Mouse (Mus musculus): ENCODE data around the gene Ddost.

Ddost gene

DNA sequence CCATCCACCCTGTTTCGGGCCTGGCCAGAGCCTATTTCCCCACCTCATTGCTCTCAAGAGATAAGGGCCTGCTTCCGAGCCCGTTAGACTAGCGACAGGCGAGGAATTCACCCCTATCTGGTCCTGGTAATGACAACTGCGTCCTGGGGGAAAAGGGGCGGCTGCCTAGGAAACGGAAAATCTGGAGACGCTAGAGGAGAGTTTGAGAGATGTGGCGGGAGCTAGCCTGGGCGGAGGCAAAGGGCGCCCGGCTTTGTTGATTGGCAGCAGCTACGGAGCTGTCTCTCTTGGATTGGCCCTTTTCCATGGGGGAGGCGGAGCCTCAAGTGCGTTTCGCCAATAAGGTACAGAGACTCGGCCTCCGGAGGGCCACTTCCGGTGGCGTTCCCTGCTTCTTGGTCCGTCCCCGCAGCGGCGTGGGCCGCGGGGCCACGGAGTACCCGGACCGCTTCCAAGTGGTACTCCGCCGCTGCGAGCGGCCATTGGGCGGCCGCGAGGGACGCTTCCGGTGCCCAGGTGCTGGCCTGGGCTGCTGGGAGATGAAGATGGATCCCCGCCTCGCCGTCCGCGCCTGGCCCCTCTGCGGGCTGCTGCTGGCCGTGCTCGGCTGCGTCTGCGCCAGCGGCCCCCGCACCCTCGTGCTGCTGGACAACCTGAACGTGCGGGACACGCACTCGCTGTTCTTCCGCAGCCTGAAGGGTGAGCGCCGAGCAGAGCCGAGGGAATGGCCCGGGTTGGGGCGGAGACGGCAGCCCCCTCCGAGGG, at the start of gene Ddost:
Ddost (plus strand) TSS at position 391 of the 765 bp plus-strand sequence.
- DNase-seq (ENCODE audit: low spot score) = peak; percentile 98

DNA sequence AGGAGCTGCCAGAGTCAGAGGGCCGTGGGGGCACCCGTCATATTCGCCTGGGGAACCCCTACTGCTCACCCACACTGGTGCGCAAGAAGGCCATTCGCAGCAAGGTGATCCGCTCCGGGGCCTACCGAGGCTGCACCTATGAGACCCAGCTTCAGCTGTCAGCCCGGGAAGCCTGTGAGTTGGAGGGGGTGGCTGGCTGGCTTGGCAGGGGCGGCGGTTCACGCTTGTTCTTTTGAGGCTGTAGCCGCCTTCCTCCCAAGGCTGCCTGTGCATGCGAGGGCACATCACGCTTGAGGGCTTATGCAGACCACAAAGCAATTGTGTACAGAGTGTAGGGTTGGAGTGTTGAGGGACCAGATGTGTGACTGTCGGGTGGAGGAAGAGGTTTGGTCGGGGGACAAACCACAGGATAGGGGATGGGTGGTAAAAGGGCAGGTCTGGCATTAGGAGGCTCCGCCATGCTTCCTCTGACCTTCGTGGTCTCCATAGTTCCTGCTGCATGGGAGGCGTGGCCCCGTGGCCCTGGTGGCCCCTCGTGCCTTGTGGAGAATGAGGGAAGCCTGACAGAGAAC, 47.3 kb upstream of the Ddost start:
- no peak for DNase-seq (ENCODE audit: low spot score)

DNA sequence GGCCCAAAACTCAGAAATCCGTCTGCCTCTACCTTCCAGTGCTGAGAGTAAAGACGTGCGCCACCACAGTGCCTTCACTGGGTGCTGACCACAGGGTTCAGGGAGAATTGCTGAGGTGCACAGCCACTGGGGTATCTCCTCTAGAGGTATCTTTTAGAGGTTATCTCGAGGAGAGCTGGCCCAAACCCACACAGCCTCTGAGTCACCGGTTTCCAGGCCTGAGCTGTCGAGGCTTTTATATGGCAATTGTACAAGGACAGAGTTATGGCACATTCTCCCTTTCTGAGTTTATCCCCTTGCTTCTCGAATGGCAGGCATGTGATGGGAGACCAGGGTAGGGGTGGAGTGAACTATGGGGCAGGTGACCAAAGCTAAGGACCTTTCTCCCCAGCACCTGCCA, 45.9 kb upstream of the Ddost start:
- DNase-seq (ENCODE audit: low spot score) = no peak

DNA sequence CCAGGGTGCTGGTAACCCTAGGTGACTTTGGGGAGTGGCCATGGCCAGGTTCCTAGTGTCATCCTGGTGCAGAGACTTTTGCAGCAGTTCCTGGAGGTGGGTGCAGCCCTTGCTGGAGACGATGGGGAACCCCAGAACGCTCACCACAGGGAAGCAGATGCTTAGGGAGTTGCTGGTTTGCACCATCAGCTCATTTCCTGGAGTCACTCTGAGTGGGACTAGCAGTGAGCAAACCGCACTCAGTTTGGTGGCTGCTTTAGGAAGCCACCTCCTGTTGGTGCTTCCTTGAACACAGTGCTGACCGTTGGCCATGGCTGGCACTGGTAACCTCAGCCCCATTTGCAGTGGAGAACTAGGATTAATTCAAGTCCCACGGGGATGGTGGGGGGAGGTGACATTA, 45.0 kb upstream of the Ddost start:
- DNase-seq (ENCODE audit: low spot score) = no peak

- DNase-seq (ENCODE audit: low spot score) = peak; percentile 89
Observed at GRCm38 (mm10) chr4:138261843-138262681, 42.5 kb upstream of the Ddost start.

DNA sequence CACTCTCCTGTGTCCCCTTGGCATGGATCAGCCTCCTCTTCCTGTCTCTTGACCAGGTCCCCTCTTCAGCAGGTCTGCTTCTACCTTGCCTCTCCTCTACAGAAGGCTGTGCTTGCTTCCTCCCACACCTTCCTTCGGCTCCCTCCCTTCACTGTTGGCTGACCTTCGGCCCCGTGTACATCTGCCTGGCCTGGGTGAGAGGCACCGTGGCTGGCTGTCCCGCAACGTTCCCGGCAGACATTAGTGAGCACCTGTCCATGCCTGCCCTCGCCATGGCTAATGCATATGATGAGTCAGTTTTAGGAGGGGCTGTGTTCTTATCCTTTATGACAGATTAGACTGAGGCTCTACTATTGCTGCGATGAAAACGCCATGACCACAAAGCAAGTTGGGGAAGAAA, 36.7 kb upstream of the Ddost start:
- DNase-seq (ENCODE audit: low spot score) = no peak

DNA sequence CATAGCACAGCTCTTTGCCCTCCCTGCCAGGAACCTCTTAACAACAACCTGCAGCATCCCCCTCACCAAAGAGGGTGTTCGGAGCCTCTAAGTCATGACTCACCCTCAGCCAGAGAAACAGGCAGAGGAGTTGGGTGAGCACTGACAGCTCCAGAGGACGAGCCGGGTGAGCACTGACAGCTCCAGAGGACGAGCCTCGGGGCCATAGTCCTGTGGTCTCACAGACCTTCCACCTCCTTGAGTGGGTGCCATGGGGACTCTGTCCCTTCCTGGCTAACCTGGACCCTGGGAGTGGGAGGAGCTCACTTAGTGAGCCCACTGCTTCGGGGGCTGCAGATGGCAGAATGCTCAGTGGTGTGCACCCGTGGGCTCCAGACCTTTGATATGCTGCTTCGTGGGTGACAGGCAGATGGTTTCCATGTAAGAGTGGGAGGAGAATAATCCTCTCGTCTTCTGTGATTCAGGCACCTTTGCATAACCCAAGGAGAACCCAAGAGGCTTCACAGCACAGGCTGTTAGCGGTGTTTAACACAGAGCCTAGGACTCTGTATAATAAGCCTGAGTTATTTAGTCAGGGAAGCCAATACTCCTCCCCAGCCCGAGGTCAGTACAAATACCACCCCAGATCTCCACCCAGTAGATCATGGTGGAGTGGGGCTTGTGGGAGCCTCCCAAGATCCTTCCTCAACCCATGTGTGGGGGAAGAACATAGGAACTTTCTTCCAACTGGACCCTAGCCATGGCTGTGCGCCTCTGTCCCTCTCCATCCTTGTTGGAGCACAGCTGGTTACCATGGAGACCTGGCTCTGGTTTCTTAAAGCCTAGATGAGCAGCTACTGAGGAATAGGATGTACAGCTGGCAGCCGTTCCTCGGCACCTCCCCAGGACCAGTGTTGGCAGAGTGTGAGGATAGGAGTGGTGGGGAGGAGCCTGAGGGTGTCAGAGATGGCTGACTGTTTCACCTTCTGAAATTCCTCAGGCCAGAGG, 32.2 kb upstream of the Ddost start:
- no peak for DNase-seq (ENCODE audit: low spot score)

DNA sequence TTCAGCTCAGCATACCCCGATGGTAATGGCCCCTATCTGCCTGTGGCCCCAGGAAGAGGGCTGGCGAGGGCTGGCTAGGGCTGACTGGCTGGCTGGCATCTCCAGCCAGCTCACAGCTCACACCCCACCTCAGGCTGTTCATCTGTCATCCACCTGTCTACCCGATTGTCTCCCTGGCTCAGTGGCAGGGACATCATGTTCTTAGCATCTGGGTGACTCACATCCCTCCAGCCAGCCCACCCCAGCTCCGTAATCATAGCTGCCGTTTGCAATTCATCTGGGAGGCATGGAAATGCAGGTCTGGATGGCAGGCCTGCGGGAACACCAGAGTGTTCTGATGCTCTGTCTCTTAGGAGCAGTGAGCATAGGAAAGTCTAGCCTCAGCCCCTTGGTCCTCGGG, 26.2 kb upstream of the Ddost start:
- DNase-seq (ENCODE audit: low spot score) = no peak

DNA sequence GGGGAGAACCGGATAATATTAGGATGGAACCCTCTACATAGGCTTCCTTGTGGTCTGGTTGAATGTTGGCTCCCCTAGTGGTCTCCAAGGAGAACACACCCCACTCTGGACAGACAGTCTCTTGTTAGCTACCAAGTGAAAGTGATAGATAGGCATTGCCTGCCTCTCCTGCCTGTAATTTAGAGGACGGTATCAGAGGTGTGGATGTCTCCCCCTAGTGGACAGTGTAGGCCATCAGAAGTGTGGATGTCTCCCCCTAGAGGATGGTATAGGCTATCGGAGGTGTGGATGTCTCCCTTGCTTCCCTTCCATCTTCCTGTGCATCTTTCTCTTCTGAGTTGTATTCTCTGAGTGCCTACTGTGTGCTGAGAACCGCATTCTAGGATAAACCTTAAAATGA, 21.7 kb upstream of the Ddost start:
- DNase-seq (ENCODE audit: low spot score) = peak; percentile 49

DNA sequence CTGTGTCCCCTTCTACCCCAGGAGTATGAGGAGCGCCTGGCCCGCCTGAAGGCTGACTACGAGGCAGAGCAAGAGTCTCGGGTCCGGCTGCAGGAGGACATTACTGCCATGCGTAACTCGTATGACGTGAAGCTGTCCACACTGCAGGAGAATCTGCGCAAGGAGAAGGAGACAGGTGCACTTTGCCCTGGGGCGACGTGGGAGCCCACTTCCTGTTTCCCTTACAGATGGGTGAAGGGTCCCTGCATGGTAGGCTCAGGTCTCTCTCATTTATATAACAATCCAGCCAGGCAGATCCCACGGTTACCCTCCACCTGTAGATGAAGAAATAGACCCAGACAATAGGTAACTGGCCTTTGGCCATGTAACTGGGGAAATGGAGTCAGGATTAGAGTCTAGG, 18.1 kb upstream of the Ddost start:
- DNase-seq (ENCODE audit: low spot score) = no peak

DNA sequence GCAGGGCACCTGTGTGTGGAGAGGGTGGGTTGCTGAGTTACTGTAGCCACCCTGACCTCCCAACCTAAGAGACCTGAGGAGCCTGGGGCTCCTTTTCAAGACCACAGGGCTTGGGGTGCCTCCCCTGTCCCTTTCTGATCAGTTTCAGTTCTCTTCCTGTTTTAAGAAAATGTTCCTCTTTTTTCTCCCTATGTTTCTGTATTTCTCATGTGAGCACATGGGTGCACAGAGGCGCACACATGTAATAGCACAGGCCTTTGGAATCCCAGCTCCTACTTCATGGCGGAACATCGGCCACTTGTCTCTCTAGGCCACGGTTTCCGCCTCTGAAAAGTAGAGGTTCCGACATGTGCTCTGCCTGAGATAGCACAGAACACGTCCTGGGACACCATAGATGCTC, 15.8 kb upstream of the Ddost start:
- DNase-seq (ENCODE audit: low spot score) = no peak

DNA sequence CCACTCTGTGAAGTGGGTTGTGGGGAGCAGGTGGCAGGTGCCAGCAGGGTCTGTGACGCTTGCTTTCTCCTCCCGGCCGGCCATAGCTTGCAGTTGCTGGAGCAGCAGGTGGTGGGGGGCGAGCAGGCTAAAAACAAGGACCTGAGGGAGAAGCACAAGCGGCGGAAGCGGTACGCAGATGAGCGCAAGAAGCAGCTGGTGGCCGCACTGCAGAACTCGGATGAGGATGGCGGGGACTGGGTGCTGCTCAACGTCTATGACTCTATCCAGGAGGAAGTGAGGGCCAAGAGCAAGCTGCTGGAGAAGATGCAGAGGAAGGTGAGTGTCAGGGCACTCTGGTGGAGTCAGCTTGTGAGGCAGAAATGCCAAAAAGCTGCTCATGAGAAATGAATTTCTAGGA, 12.5 kb upstream of the Ddost start:
- no peak for DNase-seq (ENCODE audit: low spot score)

DNA sequence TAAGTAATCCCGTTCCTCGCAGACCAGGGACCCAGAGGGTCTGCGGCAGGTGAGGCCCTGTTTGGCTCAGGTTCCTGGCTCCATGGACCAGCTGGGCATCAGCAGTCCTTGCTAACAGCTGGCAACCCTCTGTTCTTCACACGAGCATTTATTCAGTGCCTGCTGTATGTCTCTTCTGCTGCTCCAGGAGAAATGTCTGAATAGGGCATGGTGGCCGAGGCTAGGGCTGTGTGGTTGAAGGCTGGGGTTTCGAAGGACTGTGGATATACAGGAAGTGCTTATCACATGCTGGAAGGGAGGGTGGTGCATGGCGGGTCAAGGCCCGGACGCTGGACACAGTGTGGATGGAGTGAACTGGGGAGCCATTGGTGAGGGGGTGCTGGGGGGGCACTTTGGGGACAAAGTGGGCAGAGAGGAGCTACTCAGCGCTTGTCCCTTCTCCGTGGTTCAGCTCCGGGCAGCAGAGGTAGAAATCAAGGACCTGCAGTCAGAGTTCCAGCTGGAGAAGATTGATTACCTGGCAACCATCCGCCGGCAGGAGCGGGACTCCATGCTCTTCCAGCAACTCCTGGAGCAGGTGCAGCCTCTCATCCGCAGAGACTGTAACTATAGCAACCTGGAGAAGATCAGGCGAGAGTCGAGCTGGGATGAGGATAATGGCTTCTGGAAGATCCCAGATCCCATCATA, 11.1 kb upstream of the Ddost start:
- no peak for DNase-seq (ENCODE audit: low spot score)

- no peak for DNase-seq (ENCODE audit: low spot score)
Observed at GRCm38 (mm10) chr4:138293949-138294550, 10.5 kb upstream of the Ddost start.

DNA sequence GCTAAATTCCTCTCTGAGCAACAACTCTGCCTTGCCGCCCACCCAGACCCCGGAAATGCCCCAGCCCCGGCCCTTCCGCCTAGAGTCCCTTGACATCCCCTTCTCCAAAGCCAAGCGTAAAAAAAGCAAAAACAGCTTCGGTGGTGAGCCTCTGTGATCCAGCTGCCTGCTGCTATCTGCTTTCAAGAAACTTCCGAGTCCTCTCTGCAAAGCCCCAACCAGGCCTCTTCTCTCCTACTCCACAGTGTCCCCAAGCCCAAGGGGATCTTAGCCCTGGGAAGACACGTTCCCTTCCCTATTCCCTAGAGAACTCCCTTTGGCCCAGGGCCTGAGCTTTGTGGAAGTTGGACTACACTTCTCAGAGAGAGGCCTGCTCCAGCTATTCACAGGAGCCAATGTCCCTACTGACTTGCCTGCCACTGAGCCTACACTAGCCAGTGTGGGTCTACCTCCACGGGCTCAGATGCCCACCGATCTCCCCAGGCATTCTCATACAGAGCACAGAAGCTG, 3.2 kb upstream of the Ddost start:
- DNase-seq (ENCODE audit: low spot score) = no peak

GRCm38 (mm10) chr4:138303011-138303410, 1.5 kb upstream of the Ddost start:
- DNase-seq (ENCODE audit: low spot score) = no peak

DNA sequence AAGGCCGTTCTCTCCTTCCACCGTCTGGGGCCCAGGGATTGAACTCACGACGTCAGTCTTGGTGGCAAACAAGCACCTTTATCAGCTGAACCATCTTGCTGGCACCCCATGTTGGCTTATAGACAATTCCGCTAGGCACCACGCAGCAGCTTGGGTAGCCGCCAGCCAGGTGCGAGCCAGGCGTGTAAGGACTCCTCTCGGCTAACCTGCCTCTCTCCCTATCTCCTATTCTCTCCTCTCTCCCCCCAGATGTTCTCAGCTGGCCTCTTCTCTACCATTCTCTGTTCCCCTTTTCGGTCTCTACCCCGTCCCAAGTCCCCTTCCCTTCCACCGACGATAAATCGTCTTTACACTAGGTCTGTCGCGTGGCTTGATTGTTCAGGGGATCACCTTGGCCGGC, 788 bp upstream of the Ddost start:
- DNase-seq (ENCODE audit: low spot score) = no peak

- no peak for DNase-seq (ENCODE audit: low spot score)
Observed at GRCm38 (mm10) chr4:138307025-138307424, 2.5 kb downstream of the Ddost start.

DNA sequence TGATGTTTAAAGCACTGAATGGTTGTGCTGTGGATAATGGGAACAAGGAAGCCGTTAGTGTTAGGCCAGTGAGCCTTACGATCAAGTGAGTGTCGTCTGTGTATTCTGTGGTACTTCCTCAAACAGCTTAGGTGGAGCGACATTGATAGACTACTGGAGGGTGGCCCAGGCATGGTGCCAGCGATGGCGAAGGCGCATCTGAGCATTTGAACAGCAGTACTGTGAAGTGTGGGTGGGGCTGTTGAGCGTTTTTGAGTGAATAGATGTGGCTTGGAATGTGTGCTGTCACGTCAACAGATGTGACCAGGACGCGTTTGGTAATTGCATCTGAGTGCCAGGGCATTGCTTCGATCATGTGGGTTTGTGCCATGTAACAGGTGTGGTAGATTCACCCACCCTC, 3.2 kb downstream of the Ddost start:
- DNase-seq (ENCODE audit: low spot score) = no peak

GRCm38 (mm10) chr4:138310311-138310910, 5.9 kb downstream of the Ddost start:
- DNase-seq (ENCODE audit: low spot score) = no peak
